Mouse (Mus musculus): ENCODE measurements around the gene Cd34.

The Cd34 gene

GRCm38 (mm10) chr1:194938715-194939114 is at the start of gene Cd34:
Gene Cd34 (plus strand): TSS chr1:194938819.
- peak in 1 of 2 experiments; percentile 51 for DNase-seq (ENCODE audit: low spot score in 2 of 2)

GRCm38 (mm10) chr1:194894513-194894912 is 44.1 kb upstream of the Cd34 start:
- DNase-seq (ENCODE audit: low spot score in 2 of 2) = no peak

GRCm38 (mm10) chr1:194895287-194895686 is 43.3 kb upstream of the Cd34 start:
- no peak for DNase-seq (ENCODE audit: low spot score in 2 of 2)

- no peak for DNase-seq (ENCODE audit: low spot score in 2 of 2)
Observed at GRCm38 (mm10) chr1:194901075-194901474, 37.5 kb upstream of the Cd34 start.

GRCm38 (mm10) chr1:194901826-194902225 is 36.8 kb upstream of the Cd34 start:
- DNase-seq (ENCODE audit: low spot score in 2 of 2) = no peak

- DNase-seq (ENCODE audit: low spot score in 2 of 2) = no peak
Observed at GRCm38 (mm10) chr1:194908956-194909355, 29.7 kb upstream of the Cd34 start.

GRCm38 (mm10) chr1:194925753-194926350 is 12.8 kb upstream of the Cd34 start:
- DNase-seq (ENCODE audit: low spot score in 2 of 2) = no peak

GRCm38 (mm10) chr1:194927887-194928286 is 10.7 kb upstream of the Cd34 start:
- DNase-seq (ENCODE audit: low spot score in 2 of 2) = no peak

- no peak for DNase-seq (ENCODE audit: low spot score in 2 of 2)
Observed at GRCm38 (mm10) chr1:194929275-194929971, 9.2 kb upstream of the Cd34 start.

- peak in 1 of 2 experiments; percentile 51 for DNase-seq (ENCODE audit: low spot score in 2 of 2)
Observed at GRCm38 (mm10) chr1:194929972-194930355, 8.7 kb upstream of the Cd34 start.

- DNase-seq (ENCODE audit: low spot score in 2 of 2) = no peak
Observed at GRCm38 (mm10) chr1:194930706-194931105, 7.9 kb upstream of the Cd34 start.

- DNase-seq (ENCODE audit: low spot score in 2 of 2) = no peak
Observed at GRCm38 (mm10) chr1:194935351-194935750, 3.3 kb upstream of the Cd34 start.

- DNase-seq (ENCODE audit: low spot score in 2 of 2) = no peak
Observed at GRCm38 (mm10) chr1:194941528-194941927, 2.9 kb downstream of the Cd34 start.

- DNase-seq (ENCODE audit: low spot score in 2 of 2) = no peak
Observed at GRCm38 (mm10) chr1:194942912-194943311, 4.3 kb downstream of the Cd34 start.

- DNase-seq (ENCODE audit: low spot score in 2 of 2) = no peak
Observed at GRCm38 (mm10) chr1:194943485-194943884, 4.9 kb downstream of the Cd34 start.

GRCm38 (mm10) chr1:194945382-194945781 is 6.8 kb downstream of the Cd34 start:
- peak in 1 of 2 experiments; percentile 52 for DNase-seq (ENCODE audit: low spot score in 2 of 2)

GRCm38 (mm10) chr1:194946467-194946866 is 7.8 kb downstream of the Cd34 start:
- no peak for DNase-seq (ENCODE audit: low spot score in 2 of 2)

- no peak for DNase-seq (ENCODE audit: low spot score in 2 of 2)
Observed at GRCm38 (mm10) chr1:194950913-194951312, 12.3 kb downstream of the Cd34 start.

GRCm38 (mm10) chr1:194952891-194953290 is 14.3 kb downstream of the Cd34 start:
- DNase-seq (ENCODE audit: low spot score in 2 of 2) = no peak

GRCm38 (mm10) chr1:194954694-194955093 is 16.1 kb downstream of the Cd34 start:
- DNase-seq (ENCODE audit: low spot score in 2 of 2) = no peak

- no peak for DNase-seq (ENCODE audit: low spot score in 2 of 2)
Observed at GRCm38 (mm10) chr1:194955749-194956148, 17.1 kb downstream of the Cd34 start.

- no peak for DNase-seq (ENCODE audit: low spot score in 2 of 2)
Observed at GRCm38 (mm10) chr1:194957021-194957420, 18.4 kb downstream of the Cd34 start.

GRCm38 (mm10) chr1:194962181-194962580 is 23.6 kb downstream of the Cd34 start:
- DNase-seq (ENCODE audit: low spot score in 2 of 2) = peak; percentile 82 to 87

Measured in frontal cortex, postnatal 36 days (tissue).